Mouse (Mus musculus) kidney, adult 2 months (tissue): ENCODE results near the gene Epc2.

Experiments used
- CTCF ChIP-seq: fragments of 200-500 bp; conservative IDR thresholded peaks from 2 replicates; pipeline ENCODE4 v1.5.1; 2011; ENCODE audit warnings: low read depth, mild to moderate bottlenecking, control low read depth, low read length, moderate library complexity, mixed read lengths; ENCODE audit not compliant: insufficient read depth, insufficient read length
- POLR2A ChIP-seq: fragments of 200-500 bp; IDR thresholded peaks from one replicate; pipeline ENCODE4 v1.6.1; 2011; ENCODE audit warnings: low read depth, low read length, control low read depth

DNA sequence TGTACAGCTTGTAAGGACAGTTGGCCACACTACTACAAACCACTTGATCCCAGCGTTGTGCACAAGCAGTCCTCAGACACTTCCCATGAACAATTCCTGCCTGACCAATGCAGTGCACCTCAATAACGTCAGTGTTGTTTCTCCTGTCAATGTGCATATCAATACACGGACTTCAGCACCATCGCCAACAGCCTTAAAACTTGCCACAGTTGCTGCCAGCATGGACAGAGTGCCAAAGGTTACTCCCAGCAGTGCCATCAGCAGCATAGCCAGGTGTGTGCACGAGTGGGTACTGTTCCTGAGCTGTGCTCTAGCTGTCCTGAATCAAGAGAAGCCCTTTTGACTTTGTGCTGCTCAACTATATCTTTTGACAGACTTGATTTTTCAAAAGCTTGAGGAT is 97.2 kb downstream of the Epc2 start:
- TF ChIP-seq CTCF (no peak), POLR2A (no peak)
